Mouse (Mus musculus) limb, embryonic 14.5 days (tissue): ENCODE data around the gene Cd101. TPM values are rescaled to one million over a fixed set of nuclear protein-coding genes. Genes with fewer than 3 reads are reported as not detected.

Source experiments
- ATAC-seq: fragments of 200-750 bp; cut with Nextera tagmentation; 2 replicates; pipeline ENCODE4 v1.8.0; 2017; ENCODE audit warnings: low read depth, moderate number of reproducible peaks, moderate TSS enrichment; ENCODE audit not compliant: low FRiP score
- DNase-seq: peaks from one replicate; pipeline ENCODE4 v3.0.0-alpha.2; 2015; ENCODE audit warnings: low spot score
- H3K27ac ChIP-seq: fragments of 300-500 bp; sonication (generic); replicated peaks from 2 replicates; pipeline ENCODE4 v1.5.1; 2014; ENCODE audit warnings: low read depth, mild to moderate bottlenecking, low read length, moderate library complexity, mixed read lengths
- H3K27me3 ChIP-seq: fragments of 300-500 bp; sonication (generic); 2 replicates; pipeline ENCODE4 v1.6.1; 2014; ENCODE audit warnings: low read length, mixed read lengths; ENCODE audit not compliant: control insufficient read depth, insufficient read depth
- H3K36me3 ChIP-seq: fragments of 300-500 bp; sonication (generic); 2 replicates; pipeline ENCODE4 v1.6.1; 2014; ENCODE audit warnings: mild to moderate bottlenecking, low read length, moderate library complexity, mixed read lengths; ENCODE audit not compliant: control insufficient read depth, insufficient read depth
- H3K4me1 ChIP-seq: fragments of 300-500 bp; sonication (generic); 2 replicates; pipeline ENCODE4 v1.6.1; 2014; ENCODE audit warnings: antibody characterized with exemption, low read length, mixed read lengths; ENCODE audit not compliant: control insufficient read depth, insufficient read depth
- H3K4me2 ChIP-seq: fragments of 300-500 bp; sonication (generic); replicated peaks from 2 replicates; pipeline ENCODE4 v1.6.1; 2014; ENCODE audit warnings: low read depth, mild to moderate bottlenecking, low read length, moderate library complexity; ENCODE audit not compliant: severe bottlenecking
- H3K4me3 ChIP-seq: fragments of 300-500 bp; sonication (generic); replicated peaks from 2 replicates; pipeline ENCODE4 v1.5.1; 2014; ENCODE audit warnings: low read length
- H3K9ac ChIP-seq: fragments of 300-500 bp; sonication (generic); 2 replicates; pipeline ENCODE4 v1.6.1; 2014; ENCODE audit warnings: mild to moderate bottlenecking, low read depth, low read length, moderate library complexity; ENCODE audit not compliant: severe bottlenecking
- H3K9me3 ChIP-seq: fragments of 300-500 bp; sonication (generic); 2 replicates; pipeline ENCODE4 v1.6.1; 2016; ENCODE audit warnings: low read length; ENCODE audit not compliant: control insufficient read depth
- POLR2A ChIP-seq: fragments of 200-500 bp; IDR thresholded peaks from 2 replicates; pipeline ENCODE4 v1.8.0; 2012; ENCODE audit warnings: inconsistent platforms, mild to moderate bottlenecking, moderate library complexity, borderline replicate concordance; ENCODE audit not compliant: insufficient read depth, insufficient read length; ENCODE audit errors: extremely low read depth
- WGBS: fragments of 180-500 bp; shearing (Covaris S2); extraction: QIAGEN DNeasy Blood & Tissue Kit; methylation state at CpG from one replicate; pipeline ENCODE4 v1.1.7; 2014; 5-methylcytosine and 5-hydroxymethylcytosine counted together
- polyA plus RNA-seq, 2 experiments: library from polyadenylated mRNA; depleted of rRNA in 1 of 2; stranded (reverse) in 1 of 2; unstranded in 1 of 2; fragments of >200 nt; fragmentation: Nextera tagmentation in 1 of 2; extraction: Ambion mirVana in 1 of 2; gene quantifications; 2 replicates each; pipeline versions ENCODE4 v1.2.1 to v1.2.3; 2012 to 2014

Gene Cd101
- polyA plus RNA-seq, 2 experiments, result 0.14 to 0.19 TPM

- H3K27ac ChIP-seq, result no peak overlapping the region
- DNase-seq (no peak), ATAC-seq (no peak)
- TF ChIP-seq POLR2A, result no peak
- 66% methylated on average over 15 of the region's 15 CpGs for WGBS
- no peaks in the 10 kb centered on the region for H3K27me3 ChIP-seq
- H3K4me2 ChIP-seq, result no peak overlapping the region
- no peak overlapping the region for H3K9ac ChIP-seq
- H3K36me3 ChIP-seq, result no peaks in the 10 kb centered on the region
- no peak overlapping the region for H3K4me3 ChIP-seq
- no peaks in the 10 kb centered on the region for H3K4me1 ChIP-seq
- no peaks in the 10 kb centered on the region for H3K9me3 ChIP-seq
Measured at GRCm38 (mm10) chr3:100993718-100994117, 35.6 kb downstream of the Cd101 start.

- DNase-seq (no peak), ATAC-seq (no peak)
- no peaks in the 10 kb centered on the region for H3K4me1 ChIP-seq
- no peak overlapping the region for H3K4me2 ChIP-seq
- no peak for TF ChIP-seq POLR2A
- H3K4me3 ChIP-seq, result no peak overlapping the region
- 81% methylated on average over 7 of the region's 7 CpGs for WGBS
- no peaks in the 10 kb centered on the region for H3K9me3 ChIP-seq
- H3K36me3 ChIP-seq, result no peaks in the 10 kb centered on the region
- no peak overlapping the region for H3K27ac ChIP-seq
- H3K27me3 ChIP-seq, result no peaks in the 10 kb centered on the region
- H3K9ac ChIP-seq, result no peak overlapping the region
Measured at GRCm38 (mm10) chr3:100993158-100993557, 36.2 kb downstream of the Cd101 start.

GRCm38 (mm10) chr3:100990231-100990630 lies 39.1 kb downstream of the Cd101 start:
- DNase-seq (no peak), ATAC-seq (no peak)
- Histone ChIP-seq H3K27ac (no peak overlapping the region), H3K4me3 (no peak overlapping the region), H3K9me3 (no peaks in the 10 kb centered on the region), H3K36me3 (no peaks in the 10 kb centered on the region), H3K4me2 (no peak overlapping the region), H3K4me1 (no peaks in the 10 kb centered on the region), H3K9ac (no peak overlapping the region), H3K27me3 (no peaks in the 10 kb centered on the region)
- no peak for TF ChIP-seq POLR2A
- 57% methylated on average over 1 of the region's 1 CpGs for WGBS

GRCm38 (mm10) chr3:100989417-100989816 lies 39.9 kb downstream of the Cd101 start:
- H3K9ac ChIP-seq, result no peak overlapping the region
- H3K4me2 ChIP-seq, result no peak overlapping the region
- ATAC-seq (no peak), DNase-seq (no peak)
- 52% methylated on average over 12 of the region's 12 CpGs for WGBS
- no peak overlapping the region for H3K27ac ChIP-seq
- H3K36me3 ChIP-seq, result no peaks in the 10 kb centered on the region
- TF ChIP-seq POLR2A, result no peak
- no peaks in the 10 kb centered on the region for H3K27me3 ChIP-seq
- H3K4me3 ChIP-seq, result no peak overlapping the region
- no peaks in the 10 kb centered on the region for H3K9me3 ChIP-seq
- no peaks in the 10 kb centered on the region for H3K4me1 ChIP-seq

GRCm38 (mm10) chr3:100979290-100979689 lies 50.1 kb downstream of the Cd101 start:
- Histone ChIP-seq H3K4me2 (no peak overlapping the region), H3K9me3 (no peaks in the 10 kb centered on the region), H3K4me3 (no peak overlapping the region), H3K36me3 (no peaks in the 10 kb centered on the region), H3K4me1 (no peaks in the 10 kb centered on the region), H3K9ac (no peak overlapping the region), H3K27ac (no peak overlapping the region), H3K27me3 (no peaks in the 10 kb centered on the region)
- DNase-seq, result no peak
- ATAC-seq, result no peak
- WGBS, result 57% methylated on average over 8 of the region's 8 CpGs
- no peak for TF ChIP-seq POLR2A

GRCm38 (mm10) chr3:100973906-100974305 lies 55.5 kb downstream of the Cd101 start:
- no peak overlapping the region for H3K27ac ChIP-seq
- WGBS, result 0% methylated on average over 1 of the region's 1 CpGs

More at GRCm38 (mm10) chr3:100973906-100974305, 55.5 kb downstream of the Cd101 start:
- Histone ChIP-seq H3K4me1 (peaks cover 4% of the 10 kb centered on the region; the same call in 1 of the 2 replicates), H3K9ac (no peak overlapping the region), H3K4me2 (no peak overlapping the region), H3K4me3 (no peak overlapping the region), H3K9me3 (no peaks in the 10 kb centered on the region), H3K27me3 (no peaks in the 10 kb centered on the region), H3K36me3 (no peaks in the 10 kb centered on the region)
- ATAC-seq (no peak), DNase-seq (peak; percentile 86)
- TF ChIP-seq POLR2A, result no peak
